Mouse (Mus musculus) Patski (cell line): ENCODE measurements around the gene Stpg3. TPM values are rescaled to one million over a fixed set of nuclear protein-coding genes. Genes with fewer than 3 reads are reported as not detected.

Experiments used
- ATAC-seq: fragments of 100-300 bp; one replicate; pipeline ENCODE4 v1.8.0; 2021
- CTCF ChIA-PET: fragments of 350-600 bp; sonication (Branson Sonifier 250); formaldehyde crosslinking; loops from one replicate; lab custom pipeline; 2022; ENCODE audit warnings: inconsistent platforms; lab: Charles Lee
- POLR2A ChIA-PET: fragments of 350-600 bp; sonication (Branson Sonifier 250); formaldehyde crosslinking; loops from one replicate; lab custom pipeline; 2022; ENCODE audit warnings: antibody characterized with exemption, inconsistent platforms; lab: Charles Lee
- DNase-seq: peaks from one replicate; pipeline ENCODE4 v3.0.0-alpha.2; 2011; ENCODE audit warnings: low read depth, low spot score
- H3K27me3 ChIP-seq: fragments of 371-371 bp; one replicate; pipeline ENCODE4 v1.5.1; 2021
- CTCF ChIP-seq: fragments of 100-300 bp; IDR thresholded peaks from one replicate; pipeline ENCODE4 v1.5.1; 2021
- in situ Hi-C: fragments of 300-500 bp; cut with MboI; formaldehyde crosslinking; loops from 3 replicates; pipeline ENCODE4 v1.11.1; 2018; ENCODE audit warnings: low pct_unique_long_range_greater_than_20kb, mixed read lengths
- polyA plus RNA-seq: library from polyadenylated mRNA; unstranded; gene quantifications from one replicate; pipeline ENCODE4 v1.2.3, GENCODE M21; 2021

Gene Stpg3
- polyA plus RNA-seq, 1 experiment from 2014 or later: 0.06 TPM

GRCm38 (mm10) chr2:25227406-25227805 is 13.0 kb upstream of the Stpg3 start:
- DNase-seq (no peak), ATAC-seq (no peak)
- CTCF ChIA-PET: interaction anchor here (1.1 to 3.4 kb wide), 15 partner anchors 10 to 251 kb away, joined by 3 to 34 read pairs (median 10); partner anchors contain the start of genes AL732309.1, Nelfb, Rnf224 and Tmem203
- no peak for TF ChIP-seq CTCF
- peaks cover 16% of the 10 kb centered on the region for H3K27me3 ChIP-seq
- in situ Hi-C loops: no loop called here
- POLR2A ChIA-PET: interaction anchor here (0.7 to 1.5 kb wide), 4 partner anchors 19 to 51 kb away, joined by 4 to 13 read pairs (median 4); no protein-coding TSS in a partner anchor

- peaks cover 15% of the 10 kb centered on the region for H3K27me3 ChIP-seq
- ChIA-PET CTCF (interaction anchor here (1.7 to 3.4 kb wide), 7 partner anchors 16 to 38 kb away, joined by 4 to 34 read pairs (median 16); partner anchors contain the start of genes Nelfb, Tmem203 and Tor4a), POLR2A (interaction anchor here (0.7 to 1.5 kb wide), 3 partner anchors 18 to 38 kb away, joined by 4 to 13 read pairs (median 5); no protein-coding TSS in a partner anchor)
- TF ChIP-seq CTCF: no peak
- in situ Hi-C loops: no loop called here
- no peak for ATAC-seq
- DNase-seq: no peak
These were observed 12.4 kb upstream of the Stpg3 start for GRCm38 (mm10) chr2:25226864-25227263.

GRCm38 (mm10) chr2:25225811-25226379 is 11.5 kb upstream of the Stpg3 start:
- peaks cover 5% of the 10 kb centered on the region for H3K27me3 ChIP-seq
- no peak for DNase-seq
- no peak for ATAC-seq
- TF ChIP-seq CTCF: no peak
- in situ Hi-C loops: no loop called here
- CTCF ChIA-PET: interaction anchor here (3.4 kb wide), 1 partner anchor 32 kb away, joined by 25 read pairs; no protein-coding TSS in a partner anchor
- POLR2A ChIA-PET: interaction anchor here (0.6 to 1.3 kb wide), 3 partner anchors 15 to 41 kb away, joined by 3 to 4 read pairs (median 3); no protein-coding TSS in a partner anchor

GRCm38 (mm10) chr2:25224766-25225752 is 10.6 kb upstream of the Stpg3 start:
- TF ChIP-seq CTCF: no peak
- H3K27me3 ChIP-seq: no peaks in the 10 kb centered on the region
- POLR2A ChIA-PET: interaction anchor here (1.3 to 2.2 kb wide), 3 partner anchors 15 to 42 kb away, joined by 3 to 8 read pairs (median 5); no protein-coding TSS in a partner anchor
- CTCF ChIA-PET: interaction anchor here (1.7 kb wide), 1 partner anchor 31 kb away, joined by 3 read pairs; no protein-coding TSS in a partner anchor
- peak; percentile 85 for ATAC-seq
- in situ Hi-C loops: no loop called here
- peak; percentile 97 for DNase-seq

- DNase-seq (no peak), ATAC-seq (no peak)
- in situ Hi-C loops: no loop called here
- POLR2A ChIA-PET: interaction anchor here (1.5 to 2.2 kb wide), 3 partner anchors 11 to 41 kb away, joined by 3 to 8 read pairs (median 5); no protein-coding TSS in a partner anchor
- TF ChIP-seq CTCF: no peak
- CTCF ChIA-PET: interaction anchor here (1.7 kb wide), 1 partner anchor 30 kb away, joined by 3 read pairs; no protein-coding TSS in a partner anchor
- no peaks in the 10 kb centered on the region for H3K27me3 ChIP-seq
These were observed 10.0 kb upstream of the Stpg3 start, which contains the start of gene Tubb4b for GRCm38 (mm10) chr2:25224492-25224765. Tubb4b (minus strand) TSS chr2:25224702.

GRCm38 (mm10) chr2:25223681-25224491 is 9.4 kb upstream of the Stpg3 start:
- TF ChIP-seq CTCF: no peak
- in situ Hi-C loops: no loop called here
- ATAC-seq (peak; percentile 31), DNase-seq (peak; percentile 15)
- ChIA-PET POLR2A (interaction anchor here (0.7 to 2.2 kb wide), 4 partner anchors 11 to 1128 kb away, joined by 3 to 8 read pairs (median 6); no protein-coding TSS in a partner anchor), CTCF (interaction anchor here (1.7 kb wide), 1 partner anchor 30 kb away, joined by 3 read pairs; no protein-coding TSS in a partner anchor)
- H3K27me3 ChIP-seq: no peaks in the 10 kb centered on the region

- CTCF ChIA-PET: interaction anchor here (1.1 to 2.4 kb wide), 4 partner anchors 8 to 27 kb away, joined by 3 to 10 read pairs (median 6); no protein-coding TSS in a partner anchor
- POLR2A ChIA-PET: interaction anchor here (1.7 kb wide), 1 partner anchor 10 kb away, joined by 5 read pairs; the partner anchor contains the start of gene Nelfb
- ATAC-seq (no peak), DNase-seq (no peak)
- in situ Hi-C loops: no loop called here
- TF ChIP-seq CTCF: no peak
- H3K27me3 ChIP-seq: no peaks in the 10 kb centered on the region
These were observed 6.9 kb upstream of the Stpg3 start for GRCm38 (mm10) chr2:25221331-25221772.

GRCm38 (mm10) chr2:25218445-25218844 is 4.0 kb upstream of the Stpg3 start, which contains the start of gene Fam166a:
Fam166a (plus strand) TSS chr2:25218745.
- DNase-seq (no peak), ATAC-seq (no peak)
- no peaks in the 10 kb centered on the region for H3K27me3 ChIP-seq
- in situ Hi-C loops: no loop called here
- ChIA-PET CTCF (no interaction called here), POLR2A (no interaction called here)
- no peak for TF ChIP-seq CTCF

GRCm38 (mm10) chr2:25217666-25218065 is 3.2 kb upstream of the Stpg3 start:
- no peak for TF ChIP-seq CTCF
- ChIA-PET CTCF (interaction anchor here (0.6 kb wide), 1 partner anchor 11 kb away, joined by 3 read pairs; no protein-coding TSS in a partner anchor), POLR2A (no interaction called here)
- no peak for ATAC-seq
- in situ Hi-C loops: no loop called here
- no peak for DNase-seq
- H3K27me3 ChIP-seq: no peaks in the 10 kb centered on the region
